In genomic region chr11:116280751-116281663, GRCm38 (mm10) we compare ENCODE assay signal across 8 mouse cellular contexts. TPM values are rescaled to one million over a fixed set of nuclear protein-coding genes. Genes with fewer than 3 reads are reported as not detected.
DNase-seq lines count a peak whose midpoint lies in the region; ATAC-seq and TF ChIP-seq lines count a peak whose summit lies in the region.

Gene Galr2, plus strand, starts transcription at chr11:116280939.

- no peaks in the 10 kb centered on the region for H3K36me3 ChIP-seq in forebrain, embryonic 15.5 days
- H3K36me3 ChIP-seq in liver, postnatal 0 days (replicated peaks; ENCODE audit: insufficient read depth, low read length), result no peaks in the 10 kb centered on the region

- H3K4me2 ChIP-seq in forebrain, embryonic 15.5 days (replicated peaks), result peak within 1 kb of the TSS; percentile 46
- peak within 1 kb of the TSS; percentile 40 for H3K4me2 ChIP-seq in liver, postnatal 0 days (ENCODE audit: low read depth, low read length)

- peak; percentile 9 for DNase-seq in cerebellum, adult 9-10 months
- DNase-seq in cerebellum, adult 11-12 months, result no peak
- DNase-seq in B cell, adult 2 months, result peak; percentile 21 to 24
- no peak for DNase-seq in liver, postnatal 0 days
- no peak for DNase-seq in natural killer cell, adult 2 months (ENCODE audit: low spot score in 2 of 2)
- no peak for DNase-seq in testis, postnatal 14 days (ENCODE audit: low spot score)
- DNase-seq in right cerebral cortex, adult 18-20 months, result no peak

- H3K4me1 ChIP-seq in forebrain, embryonic 15.5 days, result peaks cover 20% of the 10 kb centered on the region
- H3K4me1 ChIP-seq in liver, postnatal 0 days (ENCODE audit: insufficient read depth), result peaks cover 3% of the 10 kb centered on the region; the same call in 1 of the 2 replicates

- H3K4me3 ChIP-seq in forebrain, embryonic 15.5 days, result peak within 1 kb of the TSS; percentile 31
- 0 out of 2 replicates have a peak within 1 kb of the TSS, but pooled peaks have one; percentile 17 for H3K4me3 ChIP-seq in liver, postnatal 0 days (ENCODE audit: low read depth, low read length)

- no peak for TF ChIP-seq EP300 in liver, postnatal 0 days (IDR thresholded peaks at IDR 0.05; ENCODE audit: low read depth)

- no peak within 1 kb of the TSS for H3K27ac ChIP-seq in forebrain, embryonic 15.5 days (replicated peaks)
- no peak within 1 kb of the TSS for H3K27ac ChIP-seq in liver, postnatal 0 days (ENCODE audit: low read depth)

- ATAC-seq in forebrain, embryonic 15.5 days (replicated peaks), result no peak
- no peak for ATAC-seq in liver, postnatal 0 days

- H3K9ac ChIP-seq in forebrain, embryonic 15.5 days (replicated peaks), result peak within 1 kb of the TSS; percentile 24
- no peak within 1 kb of the TSS for H3K9ac ChIP-seq in liver, postnatal 0 days (replicated peaks)

- TF ChIP-seq CTCF in liver, postnatal 0 days (IDR thresholded peaks at IDR 0.05; ENCODE audit: low read depth), result no peak

- 6% methylated on average over 48 of the region's 48 CpGs for WGBS in forebrain, embryonic 15.5 days
- WGBS in liver, postnatal 0 days (ENCODE audit: insufficient replicate concordance), result 8% methylated on average over 46 of the region's 48 CpGs

- peaks cover 55% of the 10 kb centered on the region for H3K27me3 ChIP-seq in forebrain, embryonic 15.5 days
- H3K27me3 ChIP-seq in liver, postnatal 0 days (ENCODE audit: insufficient read depth, low read length), result peaks cover 50% of the 10 kb centered on the region

- no peaks in the 10 kb centered on the region for H3K9me3 ChIP-seq in forebrain, embryonic 15.5 days
- H3K9me3 ChIP-seq in liver, postnatal 0 days (ENCODE audit: low read length), result no peaks in the 10 kb centered on the region

RNA-seq across cellular contexts. Expression of gene Galr2, which starts in this region (rescaled TPM):
- polyA plus RNA-seq in forebrain, embryonic 15.5 days (2015; fragmentation: Nextera tagmentation; extraction: Ambion mirVana), result 0.29 TPM in 1 of 2 replicates, not detected in the other
- polyA plus RNA-seq in liver, postnatal 0 days (2015; fragmentation: Nextera tagmentation; extraction: Ambion mirVana), result not detected in 2 replicates

Comparison
In these comparisons a context has a peak if more than half of its experiments do, and no peak if none do; other contexts are left out.
1. DNase-seq: peak in cerebellum, adult 9-10 months (single experiment) and B cell, adult 2 months (2 of 2); none in cerebellum, adult 11-12 months (single experiment), liver, postnatal 0 days (single experiment), natural killer cell, adult 2 months (0 of 2), testis, postnatal 14 days (single experiment) and right cerebral cortex, adult 18-20 months (single experiment).